Mouse (Mus musculus): ENCODE data around the gene Calm4.
"Not testable (repeated sequence)": the region's sequence is repeated elsewhere in the genome, so short reads cannot be mapped to it uniquely, and the experiment has no call there.

The Calm4 gene

DNA sequence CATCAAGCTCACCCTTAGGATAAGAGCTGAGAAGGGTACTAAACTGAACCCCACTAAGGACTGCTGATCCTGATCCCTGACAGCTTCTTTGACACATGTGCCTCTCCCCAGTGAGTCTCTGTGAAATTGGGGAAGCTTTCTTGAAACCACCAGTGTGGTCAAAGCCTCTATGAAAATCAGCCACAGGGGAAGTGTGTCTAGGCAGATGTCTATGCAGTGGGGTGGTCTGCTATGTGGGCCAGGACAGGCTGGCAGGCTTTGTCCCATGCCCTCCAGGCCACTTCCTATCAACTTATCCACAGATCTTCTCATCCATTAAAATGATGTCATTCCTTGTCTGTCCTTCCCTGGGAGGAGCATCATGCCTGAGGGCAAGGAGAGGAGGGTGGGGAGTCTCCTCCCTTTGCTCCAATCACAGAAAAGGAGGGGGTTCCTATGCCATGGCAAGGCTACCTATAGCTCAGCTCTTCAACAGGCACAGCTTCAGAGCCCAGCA lies at the start of gene Calm4:
Gene Calm4 (plus strand): TSS at position 446 of the 496 bp plus-strand sequence.
- DNase-seq (ENCODE audit: low read depth in 2 of 2, low spot score in 2 of 2), result not testable (repeated sequence)

GRCm38 (mm10) chr13:3788588-3788987 lies 49.0 kb upstream of the Calm4 start:
- no peak for DNase-seq (ENCODE audit: low read depth in 2 of 2, low spot score in 2 of 2)

GRCm38 (mm10) chr13:3789531-3789930 lies 48.0 kb upstream of the Calm4 start:
- no peak for DNase-seq (ENCODE audit: low read depth in 2 of 2, low spot score in 2 of 2)

GRCm38 (mm10) chr13:3796649-3797048 lies 40.9 kb upstream of the Calm4 start:
- DNase-seq (ENCODE audit: low read depth in 2 of 2, low spot score in 2 of 2), result no peak

- no peak for DNase-seq (ENCODE audit: low read depth in 2 of 2, low spot score in 2 of 2)
These were observed 38.8 kb upstream of the Calm4 start for GRCm38 (mm10) chr13:3798751-3799150.

DNA sequence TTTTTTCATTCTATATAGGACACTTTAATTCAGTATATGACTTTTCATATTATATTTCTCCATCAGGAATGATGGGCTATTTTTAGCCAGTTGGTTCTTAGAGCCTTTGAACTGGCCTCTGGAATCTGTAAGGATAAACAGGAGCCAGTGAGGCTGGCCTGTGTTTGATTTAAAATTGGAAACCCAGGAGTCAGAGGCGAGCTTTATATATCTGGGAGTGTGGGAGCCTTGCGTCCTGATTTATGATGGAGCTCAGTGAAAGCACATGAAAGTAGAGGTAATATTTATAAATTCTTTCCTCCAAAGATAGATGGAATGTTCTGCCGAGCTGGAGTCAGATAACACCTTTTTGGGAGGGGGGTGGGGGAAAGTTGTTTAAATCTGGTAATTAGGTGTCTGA lies 38.2 kb upstream of the Calm4 start:
- no peak for DNase-seq (ENCODE audit: low read depth in 2 of 2, low spot score in 2 of 2)

DNA sequence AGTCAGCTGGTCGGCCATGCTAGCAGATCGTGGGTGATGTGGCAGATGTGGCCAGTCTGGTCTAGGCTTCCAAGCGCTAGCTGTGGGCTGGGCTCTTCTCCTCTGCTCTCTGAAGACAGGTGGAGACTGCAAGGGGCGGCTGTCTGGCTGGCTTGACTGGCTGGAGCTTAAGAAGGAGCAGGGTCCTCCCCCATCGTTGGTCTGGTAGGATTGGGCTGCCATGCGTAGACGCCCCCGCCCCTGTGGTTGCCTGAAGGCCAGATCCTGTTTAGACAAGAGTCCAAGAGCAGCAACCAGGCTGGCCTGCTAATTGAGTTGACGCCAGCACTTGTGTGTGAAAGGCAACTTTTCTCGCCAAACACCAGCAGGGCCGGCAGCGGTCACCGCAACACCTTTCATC lies 33.4 kb upstream of the Calm4 start, which contains the start of gene Calml3:
Gene Calml3 (minus strand): TSS at position 131 of the 400 bp plus-strand sequence.
- DNase-seq (ENCODE audit: low read depth in 2 of 2, low spot score in 2 of 2), result no peak

DNA sequence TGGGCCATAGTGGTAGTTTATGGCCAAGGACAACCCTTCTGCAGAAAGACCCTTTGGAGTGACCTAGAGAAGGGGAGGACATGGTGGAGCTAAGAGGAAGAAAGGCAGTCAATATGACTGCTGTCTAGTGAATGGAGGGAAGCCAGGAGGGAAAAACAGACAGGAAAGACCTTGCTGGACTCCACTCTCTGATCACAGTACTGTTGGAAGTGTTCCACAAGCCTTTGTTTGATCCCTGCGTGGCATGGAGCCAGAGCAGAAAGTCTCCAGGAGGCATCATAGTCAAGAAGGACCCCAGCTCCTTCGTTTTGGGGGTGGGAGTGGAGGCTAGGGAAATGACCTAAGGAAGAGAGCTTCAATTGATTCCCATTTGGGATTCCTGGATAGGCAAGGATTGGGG lies 32.4 kb upstream of the Calm4 start:
- DNase-seq (ENCODE audit: low read depth in 2 of 2, low spot score in 2 of 2), result no peak

- DNase-seq (ENCODE audit: low read depth in 2 of 2, low spot score in 2 of 2), result no peak
These were observed 31.9 kb upstream of the Calm4 start for GRCm38 (mm10) chr13:3805638-3806037.

DNA sequence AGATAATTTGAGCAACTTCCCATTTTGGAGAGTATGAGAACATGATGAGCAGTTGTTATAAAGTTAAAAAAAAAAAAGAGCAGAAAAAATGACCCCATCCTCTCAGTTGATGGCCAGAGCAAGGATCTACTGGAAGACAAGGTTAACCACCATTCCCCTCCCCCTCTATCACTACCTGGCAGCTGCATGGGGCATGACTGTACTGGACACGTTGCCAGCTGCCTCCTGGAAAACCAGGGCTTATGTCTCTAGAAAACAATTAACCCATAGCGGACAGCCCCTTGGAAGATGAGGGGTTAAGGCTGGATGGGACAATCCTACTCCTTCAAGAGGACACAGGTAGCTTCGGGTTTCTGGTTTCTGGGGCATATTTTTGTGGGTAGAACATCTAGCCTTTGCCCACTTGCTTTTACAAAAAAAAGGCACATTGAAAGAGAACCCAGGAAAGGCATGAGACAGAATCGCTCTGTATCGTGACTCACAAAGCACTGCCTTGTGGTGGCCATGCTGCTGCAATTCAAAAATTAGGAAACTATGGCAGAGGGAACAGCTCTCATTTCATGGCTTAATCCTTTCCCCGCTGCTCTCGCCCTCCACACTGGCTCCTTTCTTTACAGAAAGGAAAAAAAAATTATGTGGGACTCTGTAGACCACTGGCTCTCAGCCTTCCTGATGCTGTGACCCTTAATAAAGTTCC lies 30.3 kb upstream of the Calm4 start:
- DNase-seq (ENCODE audit: low read depth in 2 of 2, low spot score in 2 of 2), result no peak

- DNase-seq (ENCODE audit: low read depth in 2 of 2, low spot score in 2 of 2), result no peak
These were observed 19.4 kb upstream of the Calm4 start for GRCm38 (mm10) chr13:3818012-3818739.

DNA sequence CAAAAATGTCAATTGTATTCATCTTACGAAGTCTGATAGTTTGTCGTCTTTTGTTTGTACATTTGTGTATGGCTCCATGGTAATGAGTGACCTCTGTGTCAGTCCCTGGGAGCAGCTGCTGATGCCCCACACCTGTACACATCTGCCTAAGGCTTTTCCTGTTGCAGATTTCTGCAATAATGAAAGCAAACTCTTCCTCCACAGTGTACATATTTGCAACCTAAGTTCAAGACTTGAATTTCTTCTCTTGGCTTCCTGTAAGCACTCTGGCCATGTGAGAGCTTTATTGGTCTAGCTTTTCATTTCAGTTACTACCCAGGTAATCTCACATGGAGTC lies 18.8 kb upstream of the Calm4 start:
- no peak for DNase-seq (ENCODE audit: low read depth in 2 of 2, low spot score in 2 of 2)

DNA sequence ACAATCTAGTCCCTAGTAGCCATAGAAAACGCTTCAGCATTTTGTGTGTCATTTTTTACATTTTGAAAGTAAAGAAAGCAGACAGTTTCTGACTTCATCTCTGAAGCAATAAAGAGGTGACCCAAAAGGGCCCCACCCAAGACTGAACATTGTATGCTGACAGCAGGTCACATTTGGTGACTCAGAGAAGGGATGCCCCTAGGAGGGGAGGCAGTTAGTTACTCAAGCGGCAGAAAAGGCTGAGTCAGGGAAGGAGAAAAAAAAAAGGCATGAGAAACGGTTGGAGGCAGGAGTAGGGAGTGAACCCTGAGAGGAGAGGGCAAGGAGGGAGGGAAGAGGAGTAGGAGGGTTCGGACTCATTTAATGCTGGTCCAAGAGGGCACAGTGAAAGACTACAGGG lies 15.5 kb upstream of the Calm4 start:
- no peak for DNase-seq (ENCODE audit: low read depth in 2 of 2, low spot score in 2 of 2)

- no peak for DNase-seq (ENCODE audit: low read depth in 2 of 2, low spot score in 2 of 2)
These were observed 11.8 kb upstream of the Calm4 start for GRCm38 (mm10) chr13:3825726-3826125.

GRCm38 (mm10) chr13:3831546-3831945 lies 6.0 kb upstream of the Calm4 start:
- no peak for DNase-seq (ENCODE audit: low read depth in 2 of 2, low spot score in 2 of 2)

GRCm38 (mm10) chr13:3831994-3832393 lies 5.6 kb upstream of the Calm4 start:
- no peak for DNase-seq (ENCODE audit: low read depth in 2 of 2, low spot score in 2 of 2)

- DNase-seq (ENCODE audit: low read depth in 2 of 2, low spot score in 2 of 2), result no peak
These were observed 5.1 kb upstream of the Calm4 start for GRCm38 (mm10) chr13:3832450-3832849.

GRCm38 (mm10) chr13:3833644-3834043 lies 3.9 kb upstream of the Calm4 start:
- not testable (repeated sequence) for DNase-seq (ENCODE audit: low read depth in 2 of 2, low spot score in 2 of 2)

GRCm38 (mm10) chr13:3840662-3841061 lies 3.1 kb downstream of the Calm4 start:
- not testable (repeated sequence) for DNase-seq (ENCODE audit: low read depth in 2 of 2, low spot score in 2 of 2)

DNA sequence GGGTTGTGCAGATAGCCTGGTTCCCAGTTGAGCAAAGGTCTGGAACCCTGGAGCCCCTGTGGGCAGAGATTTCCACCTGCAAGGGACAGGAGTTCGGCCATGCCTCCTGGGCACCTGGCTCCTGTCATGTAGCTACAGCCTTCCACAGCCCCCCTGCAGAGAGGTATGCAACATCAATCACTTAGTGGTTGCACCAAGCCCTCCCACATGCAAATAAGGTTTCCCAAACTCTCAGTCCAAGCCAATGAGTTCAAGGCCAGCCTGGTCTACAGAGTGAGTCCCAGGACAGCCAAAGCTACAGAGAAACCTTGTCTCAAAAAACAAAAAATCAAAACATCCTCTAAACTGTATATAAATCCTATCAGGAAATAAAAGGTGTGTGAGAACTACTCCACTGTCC lies 12.8 kb downstream of the Calm4 start:
- DNase-seq (ENCODE audit: low read depth in 2 of 2, low spot score in 2 of 2), result no peak

DNA sequence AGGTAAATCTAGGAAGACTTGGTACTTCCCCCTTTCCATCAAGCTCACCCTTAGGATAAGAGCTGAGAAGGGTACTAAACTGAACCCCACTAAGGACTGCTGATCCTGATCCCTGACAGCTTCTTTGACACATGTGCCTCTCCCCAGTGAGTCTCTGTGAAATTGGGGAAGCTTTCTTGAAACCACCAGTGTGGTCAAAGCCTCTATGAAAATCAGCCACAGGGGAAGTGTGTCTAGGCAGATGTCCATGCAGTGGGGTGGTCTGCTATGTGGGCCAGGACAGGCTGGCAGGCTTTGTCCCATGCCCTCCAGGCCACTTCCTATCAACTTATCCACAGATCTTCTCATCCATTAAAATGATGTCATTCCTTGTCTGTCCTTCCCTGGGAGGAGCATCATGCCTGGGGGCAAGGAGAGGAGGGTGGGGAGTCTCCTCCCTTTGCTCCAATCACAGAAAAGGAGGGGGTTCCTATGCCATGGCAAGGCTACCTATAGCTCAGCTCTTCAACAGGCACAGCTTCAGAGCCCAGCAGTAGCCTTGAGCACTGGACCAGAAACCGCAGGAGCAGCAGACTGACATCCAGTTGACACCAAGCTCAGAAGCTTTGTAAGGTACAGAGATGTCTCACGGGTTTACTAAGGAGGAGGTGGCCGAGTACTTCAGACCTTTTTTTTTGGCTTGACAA lies 16.2 kb downstream of the Calm4 start, which contains the start of gene Calm5:
Gene Calm5 (plus strand): TSS at position 526 of the 686 bp plus-strand sequence.
- DNase-seq (ENCODE audit: low read depth in 2 of 2, low spot score in 2 of 2), result not testable (repeated sequence)

- DNase-seq (ENCODE audit: low read depth in 2 of 2, low spot score in 2 of 2), result no peak
These were observed 17.3 kb downstream of the Calm4 start for GRCm38 (mm10) chr13:3854856-3855255.
